Mouse (Mus musculus) lung, adult 2 months (tissue): Measurements from ENCODE around the gene Zcchc2.

ENCODE experiments used
- CTCF ChIP-seq: fragments of 200-500 bp; IDR thresholded peaks from 2 replicates; pipeline ENCODE4 v1.5.1; 2011; ENCODE audit warnings: mild to moderate bottlenecking, low read length, control low read depth; ENCODE audit not compliant: insufficient read depth
- POLR2A ChIP-seq: fragments of 200-500 bp; IDR thresholded peaks from 2 replicates; pipeline ENCODE4 v1.6.1; 2011; ENCODE audit warnings: low read depth, mild to moderate bottlenecking, control low read depth, low read length, borderline replicate concordance; ENCODE audit errors: extremely low read depth

DNA sequence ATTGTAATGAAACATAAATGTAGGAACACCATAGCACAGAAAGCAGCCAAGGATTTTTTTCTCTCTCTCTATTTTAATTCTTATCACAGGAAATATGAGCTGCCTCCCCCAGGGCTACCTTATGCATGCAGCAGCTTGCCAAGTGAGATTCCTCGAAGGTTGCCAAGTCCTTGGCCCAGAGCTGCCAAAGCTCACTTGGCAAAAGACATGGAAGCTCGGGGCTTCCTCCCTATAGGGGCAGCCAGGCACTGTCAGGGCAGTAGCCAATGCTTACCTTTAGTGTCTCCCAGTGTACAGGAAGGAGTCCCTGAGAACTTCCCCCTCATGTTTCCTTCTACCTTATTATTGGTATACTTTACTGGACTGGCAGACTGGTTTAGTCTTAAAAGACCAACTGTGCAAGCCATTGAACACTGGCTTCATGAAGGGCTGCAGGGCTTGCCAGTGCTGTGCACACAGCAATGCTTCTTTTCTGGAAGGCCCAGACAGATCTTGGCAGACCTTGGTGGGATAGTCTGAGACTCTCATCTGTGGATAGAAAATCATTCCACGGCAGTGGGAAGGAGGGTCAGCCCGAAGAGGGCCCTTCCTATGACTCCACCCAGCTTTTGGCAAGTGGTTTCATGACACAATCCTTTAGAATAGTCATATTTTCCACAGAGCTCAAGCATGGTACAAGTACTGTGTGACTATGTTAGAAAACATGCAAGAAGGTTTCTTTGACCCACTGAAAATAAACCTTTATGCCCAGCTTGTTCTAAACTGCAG, 53.0 kb downstream of the Zcchc2 start:
- TF ChIP-seq CTCF (no peak), POLR2A (no peak)
